Mouse (Mus musculus): ENCODE results near the gene Stk10.

Stk10 gene

GRCm38 (mm10) chr11:32568060-32568459, 35.0 kb downstream of the Stk10 start:
- DNase-seq (ENCODE audit: extremely low spot score) = no peak

- DNase-seq (ENCODE audit: extremely low spot score) = no peak
Measured at GRCm38 (mm10) chr11:32568637-32569293, 35.7 kb downstream of the Stk10 start.

- DNase-seq (ENCODE audit: extremely low spot score) = no peak
Measured at GRCm38 (mm10) chr11:32571103-32571502, 38.0 kb downstream of the Stk10 start.

- DNase-seq (ENCODE audit: extremely low spot score) = no peak
Measured at GRCm38 (mm10) chr11:32573669-32574068, 40.6 kb downstream of the Stk10 start.

GRCm38 (mm10) chr11:32575964-32576759, 43.1 kb downstream of the Stk10 start:
- DNase-seq (ENCODE audit: extremely low spot score) = no peak

- DNase-seq (ENCODE audit: extremely low spot score) = no peak
Measured at GRCm38 (mm10) chr11:32576760-32577050, 43.6 kb downstream of the Stk10 start.

GRCm38 (mm10) chr11:32580305-32580947, 47.3 kb downstream of the Stk10 start:
- DNase-seq (ENCODE audit: extremely low spot score) = no peak

GRCm38 (mm10) chr11:32581031-32581430, 47.9 kb downstream of the Stk10 start:
- DNase-seq (ENCODE audit: extremely low spot score) = no peak

GRCm38 (mm10) chr11:32582813-32583212, 49.7 kb downstream of the Stk10 start:
- no peak for DNase-seq (ENCODE audit: extremely low spot score)

- DNase-seq (ENCODE audit: extremely low spot score) = no peak
Measured at GRCm38 (mm10) chr11:32585996-32586395, 52.9 kb downstream of the Stk10 start.

GRCm38 (mm10) chr11:32587191-32588089, 54.3 kb downstream of the Stk10 start:
- DNase-seq (ENCODE audit: extremely low spot score) = no peak

- DNase-seq (ENCODE audit: extremely low spot score) = peak; percentile 83
Measured at GRCm38 (mm10) chr11:32588090-32588891, 55.2 kb downstream of the Stk10 start.

GRCm38 (mm10) chr11:32588892-32589172, 55.7 kb downstream of the Stk10 start:
- DNase-seq (ENCODE audit: extremely low spot score) = no peak

GRCm38 (mm10) chr11:32589201-32589600, 56.1 kb downstream of the Stk10 start:
- no peak for DNase-seq (ENCODE audit: extremely low spot score)

- no peak for DNase-seq (ENCODE audit: extremely low spot score)
Measured at GRCm38 (mm10) chr11:32589791-32590190, 56.7 kb downstream of the Stk10 start.

- DNase-seq (ENCODE audit: extremely low spot score) = no peak
Measured at GRCm38 (mm10) chr11:32590205-32590604, 57.1 kb downstream of the Stk10 start.

GRCm38 (mm10) chr11:32591921-32592850, 59.1 kb downstream of the Stk10 start:
- DNase-seq (ENCODE audit: extremely low spot score) = no peak

GRCm38 (mm10) chr11:32593081-32593480, 60.0 kb downstream of the Stk10 start:
- DNase-seq (ENCODE audit: extremely low spot score) = no peak

- DNase-seq (ENCODE audit: extremely low spot score) = no peak
Measured at GRCm38 (mm10) chr11:32594122-32594521, 61.0 kb downstream of the Stk10 start.

GRCm38 (mm10) chr11:32600371-32600770, 67.3 kb downstream of the Stk10 start:
- no peak for DNase-seq (ENCODE audit: extremely low spot score)
